Mouse (Mus musculus): ENCODE results near the gene Cln5. TPM values are rescaled to one million over a fixed set of nuclear protein-coding genes. Genes with fewer than 3 reads are reported as not detected.

Gene Cln5
- 18.1 TPM for polyA plus RNA-seq (2017; shearing (Covaris generic))

DNA sequence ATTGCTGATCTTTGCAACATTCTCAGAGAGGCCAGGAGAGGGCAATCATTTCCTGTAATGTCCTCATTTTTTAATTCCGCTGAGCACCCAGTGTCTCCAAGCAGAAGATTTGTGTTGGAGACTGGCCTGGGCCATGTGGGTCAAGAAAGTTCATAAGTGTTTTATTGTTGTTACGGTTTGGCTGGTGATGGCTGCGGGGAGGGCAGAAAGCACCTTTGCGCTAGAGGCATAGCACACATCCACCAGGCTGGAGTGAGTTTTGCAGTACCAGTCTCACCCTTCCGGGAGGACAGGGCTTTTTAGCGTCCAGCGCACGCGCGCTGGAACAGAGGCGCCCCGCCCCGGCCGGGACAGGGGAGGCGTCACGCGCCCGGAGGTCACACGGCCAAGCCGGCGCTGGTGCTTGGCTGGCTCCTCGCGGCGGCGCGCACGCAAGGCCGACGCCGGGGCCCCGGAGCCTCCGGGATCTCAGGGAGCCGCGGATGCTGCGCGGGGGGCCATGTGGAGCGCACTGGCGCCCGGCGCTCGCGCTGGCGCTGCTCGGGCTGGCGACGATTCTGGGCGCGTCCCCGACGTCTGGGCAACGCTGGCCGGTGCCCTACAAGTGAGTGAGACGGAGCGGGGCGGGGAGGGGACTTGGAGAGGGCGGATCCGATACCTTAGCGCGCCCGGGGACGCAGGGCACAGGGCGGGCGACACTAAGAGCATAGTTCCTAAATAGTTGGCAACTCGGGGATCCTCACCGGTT, at the start of gene Cln5:
Gene Cln5, plus strand, starts transcription at position 353 of the 748 bp plus-strand sequence.

DNA sequence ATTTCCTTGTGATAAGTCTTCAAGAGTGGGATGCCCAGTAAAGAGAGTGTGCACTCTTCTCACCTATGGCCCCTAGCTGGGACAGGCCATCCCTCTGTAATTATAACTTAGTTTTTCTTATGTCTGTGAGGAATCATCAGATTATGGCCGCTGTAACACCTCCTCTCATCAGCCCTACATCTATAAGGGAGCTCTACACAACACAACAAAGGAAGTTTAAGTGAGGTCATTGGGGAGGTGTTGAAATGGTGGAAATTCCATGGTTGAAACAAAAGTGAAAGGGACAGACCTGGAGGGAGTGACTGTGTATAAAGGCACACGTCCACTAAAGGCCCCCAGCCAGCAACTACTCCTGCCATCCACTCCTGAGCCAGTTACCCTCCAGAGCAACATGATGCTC, 23.3 kb upstream of the Cln5 start, which contains the start of gene Acod1:
Gene Acod1, plus strand, starts transcription at position 301 of the 400 bp plus-strand sequence.

DNA sequence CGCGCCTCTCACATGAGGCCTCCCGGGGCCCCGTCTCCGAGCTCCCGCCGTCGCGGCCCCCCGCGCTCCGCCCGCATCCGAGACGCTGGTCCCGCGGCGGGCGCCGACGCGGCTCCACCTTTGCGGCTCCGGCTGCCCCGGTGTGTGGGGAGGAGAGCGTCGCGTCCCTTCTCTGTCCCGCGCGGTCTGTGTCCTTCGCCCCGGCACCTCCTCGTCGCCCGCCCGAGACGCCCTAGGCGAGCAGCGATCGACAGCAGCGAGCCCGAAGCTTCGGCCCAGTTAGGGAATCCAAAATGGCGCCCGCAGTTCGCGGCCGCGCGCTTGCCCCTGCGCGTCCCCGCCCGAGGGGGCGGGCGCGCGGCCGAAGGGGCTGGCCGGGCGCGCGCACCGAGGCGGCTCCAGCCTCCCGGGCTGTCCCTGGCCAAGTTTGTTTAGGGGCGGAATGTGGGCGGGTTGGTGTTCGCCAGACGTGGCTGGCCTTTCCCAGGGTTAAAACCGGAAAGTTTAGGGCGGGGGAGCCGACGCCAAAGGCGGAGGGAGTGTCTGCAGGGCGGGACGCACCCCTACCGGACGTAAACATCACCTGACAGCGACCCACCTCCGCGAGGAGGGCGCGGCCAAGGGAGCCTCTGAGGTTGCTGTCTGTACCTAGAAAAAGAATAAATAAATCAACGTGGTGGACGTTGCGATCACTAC, 29.4 kb downstream of the Cln5 start, which contains the start of gene Fbxl3:
Gene Fbxl3, minus strand, starts transcription at position 329 of the 696 bp plus-strand sequence.

Other genes starting within 250 kb of the Cln5 start
- gene Kctd12, start 87.6 kb upstream of the Cln5 start, polyA plus RNA-seq (2017; shearing (Covaris generic)), result 0.38 TPM
- 0.55 TPM for gene Acod1, start 23.2 kb upstream of the Cln5 start, polyA plus RNA-seq (2017; shearing (Covaris generic))
- gene Fbxl3, start 29.4 kb downstream of the Cln5 start, polyA plus RNA-seq (2017; shearing (Covaris generic)), result 19.6 TPM